Mouse (Mus musculus) hindbrain, embryonic 16.5 days (tissue): ENCODE results near the gene Katnal1. TPM values are rescaled to one million over a fixed set of nuclear protein-coding genes. Genes with fewer than 3 reads are reported as not detected.
A peak's percentile ranks its signal among the peaks of the same experiment; 100 is the strongest.

Source experiments
- ATAC-seq: fragments of 200-750 bp; cut with Nextera tagmentation; 2 replicates; pipeline ENCODE4 v1.8.0; 2017; ENCODE audit warnings: moderate TSS enrichment, moderate library complexity
- H3K27ac ChIP-seq: fragments of 300-500 bp; sonication (generic); 2 replicates; pipeline ENCODE4 v1.5.1; 2014; ENCODE audit warnings: low read depth, mild to moderate bottlenecking, control low read depth, low read length, moderate library complexity
- H3K27me3 ChIP-seq: fragments of 300-500 bp; sonication (generic); replicated peaks from 2 replicates; pipeline ENCODE4 v1.6.1; 2014; ENCODE audit warnings: low read length; ENCODE audit not compliant: control insufficient read depth, insufficient read depth
- H3K36me3 ChIP-seq: fragments of 300-500 bp; sonication (generic); 2 replicates; pipeline ENCODE4 v1.6.1; 2014; ENCODE audit warnings: mild to moderate bottlenecking, low read length, moderate library complexity, mixed read lengths; ENCODE audit not compliant: control insufficient read depth, insufficient read depth
- H3K4me1 ChIP-seq: fragments of 300-500 bp; sonication (generic); 2 replicates; pipeline ENCODE4 v1.6.1; 2014; ENCODE audit warnings: low read depth, low read length; ENCODE audit not compliant: control insufficient read depth, insufficient read depth
- H3K4me2 ChIP-seq: fragments of 300-500 bp; sonication (generic); 2 replicates; pipeline ENCODE4 v1.6.1; 2014; ENCODE audit warnings: mild to moderate bottlenecking, low read length, control low read depth, moderate library complexity
- H3K4me3 ChIP-seq: fragments of 300-500 bp; sonication (generic); 2 replicates; pipeline ENCODE4 v1.5.1; 2014; ENCODE audit warnings: mild to moderate bottlenecking, low read length, control low read depth, moderate library complexity
- H3K9ac ChIP-seq: fragments of 300-500 bp; sonication (generic); 2 replicates; pipeline ENCODE4 v1.6.1; 2014; ENCODE audit warnings: low read depth, mild to moderate bottlenecking, control low read depth, low read length, moderate library complexity
- H3K9me3 ChIP-seq: fragments of 300-500 bp; sonication (generic); 2 replicates; pipeline ENCODE4 v1.6.1; 2014; ENCODE audit warnings: mild to moderate bottlenecking, low read length, moderate library complexity; ENCODE audit not compliant: control insufficient read depth
- WGBS: fragments of 180-500 bp; shearing (Covaris S2); extraction: QIAGEN DNeasy Blood & Tissue Kit; methylation state at CpG from one replicate; pipeline ENCODE4 v1.1.7; 2014; 5-methylcytosine and 5-hydroxymethylcytosine counted together
- polyA plus RNA-seq: library from polyadenylated mRNA; unstranded; fragments of >200 nt; fragmentation: Nextera tagmentation; extraction: Ambion mirVana; gene quantifications from 2 replicates; pipeline ENCODE4 v1.2.1, GENCODE M21; 2015

Katnal1 gene
- polyA plus RNA-seq, 1 experiment from 2014 or later, result 41.3 TPM

GRCm38 (mm10) chr5:148831596-148832257, 97.4 kb downstream of the Katnal1 start:
- peak; percentile 71 for ATAC-seq
- H3K4me1 ChIP-seq, result peaks cover 13% of the 10 kb centered on the region
- H3K27me3 ChIP-seq, result peaks cover 6% of the 10 kb centered on the region; the same call in 1 of the 2 replicates
- peak overlapping the region; percentile 56 for H3K4me2 ChIP-seq
- H3K36me3 ChIP-seq, result no peaks in the 10 kb centered on the region
- 7% methylated on average over 23 of the region's 23 CpGs for WGBS
- H3K4me3 ChIP-seq, result peak overlapping the region; percentile 28
- H3K9me3 ChIP-seq, result peaks cover 4% of the 10 kb centered on the region
- no peak overlapping the region for H3K27ac ChIP-seq
- H3K9ac ChIP-seq, result peak overlapping the region; percentile 47

GRCm38 (mm10) chr5:148831141-148831547, 98.0 kb downstream of the Katnal1 start:
- no peaks in the 10 kb centered on the region for H3K36me3 ChIP-seq
- peak overlapping the region; percentile 56 for H3K4me2 ChIP-seq
- H3K4me1 ChIP-seq, result peaks cover 13% of the 10 kb centered on the region
- H3K4me3 ChIP-seq, result peak overlapping the region; percentile 28
- H3K9ac ChIP-seq, result peak overlapping the region; percentile 47
- ATAC-seq, result peak; percentile 50
- H3K27ac ChIP-seq, result no peak overlapping the region
- WGBS, result under 1% methylated on average over 9 of the region's 9 CpGs
- H3K27me3 ChIP-seq, result peaks cover 6% of the 10 kb centered on the region; the same call in 1 of the 2 replicates
- H3K9me3 ChIP-seq, result peaks cover 4% of the 10 kb centered on the region

- no peak overlapping the region for H3K27ac ChIP-seq
- WGBS, result 83% methylated on average over 7 of the region's 7 CpGs
- H3K4me2 ChIP-seq, result no peak overlapping the region
- no peak overlapping the region for H3K9ac ChIP-seq
- no peaks in the 10 kb centered on the region for H3K4me1 ChIP-seq
- ATAC-seq, result no peak
- H3K9me3 ChIP-seq, result peaks cover 4% of the 10 kb centered on the region
- no peaks in the 10 kb centered on the region for H3K36me3 ChIP-seq
- H3K27me3 ChIP-seq, result 0 out of 2 replicates have a peak, but pooled peaks cover 4% of the 10 kb centered on the region
- no peak overlapping the region for H3K4me3 ChIP-seq
Measured at GRCm38 (mm10) chr5:148825732-148826131, 103.4 kb downstream of the Katnal1 start.

GRCm38 (mm10) chr5:148822772-148823171, 106.3 kb downstream of the Katnal1 start:
- Histone ChIP-seq H3K4me3 (no peak overlapping the region), H3K9ac (no peak overlapping the region), H3K27me3 (no peaks in the 10 kb centered on the region), H3K4me2 (no peak overlapping the region), H3K36me3 (no peaks in the 10 kb centered on the region), H3K27ac (no peak overlapping the region), H3K9me3 (no peaks in the 10 kb centered on the region), H3K4me1 (peaks cover 6% of the 10 kb centered on the region)
- ATAC-seq, result peak; percentile 58; the same call in 1 of the 2 replicates
- WGBS, result 68% methylated on average over 13 of the region's 13 CpGs

Other genes with a start within 250 kb of the Katnal1 start
- 3.9 and 5.3 TPM in 2 replicates for gene Gm42791, start 65.8 kb upstream of the Katnal1 start, polyA plus RNA-seq